Mouse (Mus musculus) midbrain, embryonic 12.5 days (tissue): ENCODE measurements around the gene Dlg2. TPM values are rescaled to one million over a fixed set of nuclear protein-coding genes. Genes with fewer than 3 reads are reported as not detected.

Source experiments
- ATAC-seq: fragments of 200-750 bp; cut with Nextera tagmentation; 2 replicates; pipeline ENCODE4 v1.8.0; 2017; ENCODE audit warnings: low read depth, moderate TSS enrichment, moderate library complexity; ENCODE audit not compliant: low FRiP score
- H3K27ac ChIP-seq: fragments of 300-500 bp; sonication (generic); replicated peaks from 2 replicates; pipeline ENCODE4 v1.5.1; 2016; ENCODE audit warnings: mild to moderate bottlenecking
- H3K27me3 ChIP-seq: fragments of 300-500 bp; sonication (generic); 2 replicates; pipeline ENCODE4 v1.6.1; 2016; ENCODE audit warnings: mild to moderate bottlenecking
- H3K36me3 ChIP-seq: fragments of 300-500 bp; sonication (generic); 2 replicates; pipeline ENCODE4 v1.6.1; 2016
- H3K4me1 ChIP-seq: fragments of 300-500 bp; sonication (generic); 2 replicates; pipeline ENCODE4 v1.6.1; 2016
- H3K4me2 ChIP-seq: fragments of 300-500 bp; sonication (generic); replicated peaks from 2 replicates; pipeline ENCODE4 v1.6.1; 2016; ENCODE audit warnings: mild to moderate bottlenecking, moderate library complexity
- H3K4me3 ChIP-seq: fragments of 300-500 bp; sonication (generic); 2 replicates; pipeline ENCODE4 v1.5.1; 2016; ENCODE audit warnings: mild to moderate bottlenecking
- H3K9ac ChIP-seq: fragments of 300-500 bp; sonication (generic); replicated peaks from 2 replicates; pipeline ENCODE4 v1.6.1; 2016; ENCODE audit warnings: mild to moderate bottlenecking, moderate library complexity
- H3K9me3 ChIP-seq: fragments of 300-500 bp; sonication (generic); 2 replicates; pipeline ENCODE4 v1.6.1; 2016; ENCODE audit warnings: mild to moderate bottlenecking
- WGBS: fragments of 180-500 bp; shearing (Covaris S2); methylation state at CpG from one replicate; pipeline ENCODE4 v1.1.7; 2016; 5-methylcytosine and 5-hydroxymethylcytosine counted together
- polyA plus RNA-seq: library from polyadenylated mRNA; unstranded; fragments of >200 nt; fragmentation: Nextera tagmentation; extraction: Ambion mirVana; gene quantifications from 2 replicates; pipeline ENCODE4 v1.2.1, GENCODE M21; 2016

Dlg2 gene
- polyA plus RNA-seq, 1 experiment from 2014 or later = 4.2 TPM

- Histone ChIP-seq H3K4me1 (no peaks in the 10 kb centered on the region), H3K36me3 (no peaks in the 10 kb centered on the region), H3K27me3 (no peaks in the 10 kb centered on the region), H3K27ac (no peak overlapping the region), H3K4me2 (no peak overlapping the region), H3K9me3 (no peaks in the 10 kb centered on the region), H3K4me3 (no peak overlapping the region), H3K9ac (no peak overlapping the region)
- 89% methylated on average over 2 of the region's 2 CpGs for WGBS
- no peak for ATAC-seq
These were observed 1401.3 kb downstream of the Dlg2 start for GRCm38 (mm10) chr7:91877804-91878203.

DNA sequence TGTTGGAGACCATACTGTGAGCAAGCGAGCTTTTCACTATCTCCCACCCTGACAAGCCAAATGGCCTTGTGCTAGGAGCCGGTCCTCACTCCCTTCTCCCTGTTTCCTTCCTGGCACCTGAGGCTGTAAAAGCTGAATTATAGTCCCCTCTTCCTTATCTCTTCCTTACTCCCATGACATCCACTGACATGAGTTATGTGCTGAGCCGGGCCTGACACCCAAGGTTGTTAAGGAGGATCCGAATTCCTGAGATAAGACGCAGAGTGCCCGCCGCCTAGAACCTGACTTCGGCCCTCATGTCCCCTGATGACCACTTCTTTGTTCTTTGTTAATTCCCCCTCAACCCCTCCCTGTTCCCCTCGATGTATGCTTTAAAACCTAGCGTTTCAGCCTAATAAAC lies 1409.9 kb downstream of the Dlg2 start:
- Histone ChIP-seq H3K36me3 (no peaks in the 10 kb centered on the region), H3K9me3 (no peaks in the 10 kb centered on the region), H3K27me3 (no peaks in the 10 kb centered on the region), H3K4me1 (no peaks in the 10 kb centered on the region), H3K4me2 (no peak overlapping the region), H3K9ac (no peak overlapping the region), H3K4me3 (no peak overlapping the region), H3K27ac (no peak overlapping the region)
- no peak for ATAC-seq
- WGBS = 96% methylated on average over 10 of the region's 10 CpGs

DNA sequence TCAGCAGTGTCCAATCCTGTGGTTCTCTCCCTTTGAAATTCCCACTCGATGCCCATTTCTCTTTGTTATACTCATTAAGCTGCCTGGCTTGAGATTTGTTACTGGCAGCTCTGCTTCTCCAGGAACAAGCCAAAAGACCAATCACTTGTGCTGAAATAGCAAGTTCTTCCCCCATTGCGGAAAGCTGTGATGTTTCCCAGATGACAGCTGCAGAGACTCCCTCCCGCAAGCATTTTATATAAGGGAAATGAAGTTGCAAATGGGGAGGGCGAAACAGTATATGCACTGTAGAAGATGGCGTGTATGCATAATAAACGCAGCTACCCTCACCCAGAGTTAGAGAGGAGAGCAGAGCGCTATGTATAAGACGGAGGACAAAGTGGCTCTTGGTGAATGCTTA lies 1417.5 kb downstream of the Dlg2 start:
- no peak for ATAC-seq
- no peak overlapping the region for H3K27ac ChIP-seq
- H3K36me3 ChIP-seq = no peaks in the 10 kb centered on the region
- 85% methylated on average over 8 of the region's 8 CpGs for WGBS
- no peaks in the 10 kb centered on the region for H3K9me3 ChIP-seq
- no peak overlapping the region for H3K4me3 ChIP-seq
- H3K4me1 ChIP-seq = no peaks in the 10 kb centered on the region
- H3K4me2 ChIP-seq = no peak overlapping the region
- no peak overlapping the region for H3K9ac ChIP-seq
- H3K27me3 ChIP-seq = no peaks in the 10 kb centered on the region

- Histone ChIP-seq H3K27me3 (no peaks in the 10 kb centered on the region), H3K4me1 (no peaks in the 10 kb centered on the region), H3K9me3 (no peaks in the 10 kb centered on the region), H3K4me3 (no peak overlapping the region), H3K9ac (no peak overlapping the region), H3K27ac (no peak overlapping the region), H3K4me2 (no peak overlapping the region), H3K36me3 (no peaks in the 10 kb centered on the region)
- ATAC-seq = 0 out of 2 replicates have a peak, but pooled peaks have one; percentile 41
- 50% methylated on average over 2 of the region's 2 CpGs for WGBS
These were observed 1420.5 kb downstream of the Dlg2 start for GRCm38 (mm10) chr7:91896935-91897334.

DNA sequence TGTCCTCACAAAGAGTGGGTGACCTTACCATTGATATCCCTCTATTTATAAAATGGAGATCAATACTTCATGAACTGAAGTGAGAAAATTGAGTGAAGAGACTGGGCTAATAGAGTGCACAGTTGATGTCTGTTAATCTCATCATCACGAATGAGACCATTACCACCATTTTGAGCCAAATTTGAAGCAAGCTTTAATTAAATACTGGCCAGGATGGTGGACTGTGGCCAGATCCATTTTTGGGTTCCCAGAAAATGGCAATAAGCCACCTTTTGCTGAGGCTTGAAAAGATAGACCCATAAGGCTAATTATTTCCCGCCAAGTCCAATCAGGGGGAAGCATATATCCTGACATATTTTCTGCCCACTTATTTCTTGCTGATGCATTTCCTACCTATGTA lies 1421.0 kb downstream of the Dlg2 start:
- H3K36me3 ChIP-seq = no peaks in the 10 kb centered on the region
- no peak overlapping the region for H3K27ac ChIP-seq
- no peak overlapping the region for H3K9ac ChIP-seq
- no peak overlapping the region for H3K4me2 ChIP-seq
- no peak for ATAC-seq
- H3K4me1 ChIP-seq = no peaks in the 10 kb centered on the region
- WGBS = 92% methylated on average over 2 of the region's 2 CpGs
- no peak overlapping the region for H3K4me3 ChIP-seq
- H3K9me3 ChIP-seq = no peaks in the 10 kb centered on the region
- no peaks in the 10 kb centered on the region for H3K27me3 ChIP-seq

- Histone ChIP-seq H3K4me1 (no peaks in the 10 kb centered on the region), H3K4me3 (no peak overlapping the region), H3K36me3 (no peaks in the 10 kb centered on the region), H3K27ac (no peak overlapping the region), H3K4me2 (no peak overlapping the region), H3K27me3 (no peaks in the 10 kb centered on the region), H3K9me3 (no peaks in the 10 kb centered on the region), H3K9ac (no peak overlapping the region)
- no peak for ATAC-seq
- 85% methylated on average over 2 of the region's 2 CpGs for WGBS
These were observed 1426.0 kb downstream of the Dlg2 start for GRCm38 (mm10) chr7:91902503-91902902.

DNA sequence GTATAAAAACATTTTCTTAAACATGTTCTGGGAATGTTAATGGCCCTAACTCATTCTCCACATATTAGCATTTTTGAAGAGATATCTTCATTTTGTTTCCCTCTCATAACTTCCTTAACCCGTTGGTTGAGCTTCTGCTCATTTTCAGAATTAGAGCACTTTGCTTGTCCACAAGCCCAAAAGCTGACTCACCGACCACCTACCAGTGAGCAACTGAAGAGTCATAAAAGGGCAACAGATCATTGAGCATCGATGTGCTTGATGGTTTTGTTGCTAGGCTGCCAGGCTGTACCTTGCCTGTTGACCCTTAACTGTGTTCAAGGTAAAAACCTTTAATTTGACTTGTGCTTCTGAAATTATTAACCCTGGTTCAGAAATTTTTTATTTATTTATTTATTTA lies 1440.3 kb downstream of the Dlg2 start:
- no peaks in the 10 kb centered on the region for H3K36me3 ChIP-seq
- H3K9ac ChIP-seq = no peak overlapping the region
- no peaks in the 10 kb centered on the region for H3K9me3 ChIP-seq
- ATAC-seq = no peak
- WGBS = 90% methylated on average over 3 of the region's 3 CpGs
- H3K27me3 ChIP-seq = no peaks in the 10 kb centered on the region
- no peaks in the 10 kb centered on the region for H3K4me1 ChIP-seq
- no peak overlapping the region for H3K4me2 ChIP-seq
- H3K27ac ChIP-seq = no peak overlapping the region
- no peak overlapping the region for H3K4me3 ChIP-seq

DNA sequence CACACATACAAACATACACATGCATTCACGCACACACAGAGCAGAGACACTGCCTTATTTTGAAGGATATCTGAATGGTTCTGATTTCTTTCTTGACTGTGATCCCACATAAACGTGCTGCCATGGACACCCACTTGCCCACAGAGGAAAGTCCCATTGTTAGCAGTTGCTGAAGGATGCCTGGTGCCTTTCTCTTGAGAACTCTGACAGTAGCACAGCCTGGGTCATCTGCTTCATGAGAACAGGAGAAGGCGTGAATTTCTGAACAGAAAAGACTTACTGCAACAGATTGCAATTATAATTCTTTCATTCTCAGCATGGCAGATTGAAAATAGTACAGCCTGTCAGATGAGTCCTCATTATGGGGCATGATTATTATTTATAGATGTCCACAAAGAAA lies 1442.6 kb downstream of the Dlg2 start:
- H3K27ac ChIP-seq = no peak overlapping the region
- WGBS = 85% methylated on average over 3 of the region's 3 CpGs
- ATAC-seq = no peak
- no peaks in the 10 kb centered on the region for H3K4me1 ChIP-seq
- no peak overlapping the region for H3K4me3 ChIP-seq
- no peak overlapping the region for H3K9ac ChIP-seq
- no peaks in the 10 kb centered on the region for H3K9me3 ChIP-seq
- no peak overlapping the region for H3K4me2 ChIP-seq
- no peaks in the 10 kb centered on the region for H3K36me3 ChIP-seq
- no peaks in the 10 kb centered on the region for H3K27me3 ChIP-seq

DNA sequence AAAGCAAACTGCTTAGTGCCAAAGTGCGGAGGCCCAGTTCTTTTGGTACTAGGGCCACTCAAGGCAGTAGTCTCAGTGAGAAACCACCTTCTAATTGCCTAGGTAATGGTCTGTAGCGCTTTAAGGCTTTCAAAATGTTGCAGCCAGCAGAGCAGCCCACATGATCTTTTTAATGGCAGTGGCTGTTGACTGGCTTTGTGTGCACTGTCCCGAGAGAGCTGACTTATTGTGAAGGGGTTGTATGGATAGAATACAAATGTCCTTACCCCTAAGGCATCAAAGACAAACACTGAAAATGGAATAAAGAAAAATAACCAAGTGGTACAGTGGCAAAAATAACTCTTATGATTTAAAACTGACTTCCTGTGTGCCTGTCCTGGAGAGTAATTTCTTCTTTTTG lies 1443.3 kb downstream of the Dlg2 start:
- Histone ChIP-seq H3K36me3 (no peaks in the 10 kb centered on the region), H3K27ac (no peak overlapping the region), H3K9me3 (no peaks in the 10 kb centered on the region), H3K4me2 (no peak overlapping the region), H3K4me1 (no peaks in the 10 kb centered on the region), H3K4me3 (no peak overlapping the region), H3K9ac (no peak overlapping the region), H3K27me3 (no peaks in the 10 kb centered on the region)
- 65% methylated on average over 3 of the region's 3 CpGs for WGBS
- ATAC-seq = peak; percentile 76

- H3K36me3 ChIP-seq = no peaks in the 10 kb centered on the region
- no peaks in the 10 kb centered on the region for H3K27me3 ChIP-seq
- H3K9me3 ChIP-seq = no peaks in the 10 kb centered on the region
- no peak overlapping the region for H3K9ac ChIP-seq
- H3K4me3 ChIP-seq = no peak overlapping the region
- no peak overlapping the region for H3K4me2 ChIP-seq
- ATAC-seq = peak; percentile 57
- WGBS = 67% methylated on average over 12 of the region's 12 CpGs
- H3K27ac ChIP-seq = no peak overlapping the region
- no peaks in the 10 kb centered on the region for H3K4me1 ChIP-seq
These were observed 1458.6 kb downstream of the Dlg2 start for GRCm38 (mm10) chr7:91934881-91935597.

DNA sequence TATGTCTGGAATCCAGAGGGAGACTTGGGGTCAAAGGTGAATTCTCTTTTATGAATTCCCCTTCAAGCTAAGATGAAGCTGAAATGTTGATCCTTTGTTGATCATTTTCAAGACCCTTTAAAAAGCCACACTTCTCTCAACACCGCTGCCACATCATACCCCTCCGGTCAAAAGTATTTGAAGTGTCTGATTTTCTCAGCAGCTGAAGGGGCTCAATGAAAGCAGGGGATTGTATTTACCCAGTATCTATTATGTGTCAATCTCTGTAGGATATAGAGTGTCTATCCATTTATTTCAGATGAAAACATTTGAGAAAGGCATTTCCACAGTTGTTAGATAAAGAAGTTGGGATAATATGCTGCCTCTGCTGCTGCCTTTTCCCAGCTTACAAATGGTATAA lies 1459.7 kb downstream of the Dlg2 start:
- Histone ChIP-seq H3K4me2 (no peak overlapping the region), H3K4me1 (no peaks in the 10 kb centered on the region), H3K27me3 (no peaks in the 10 kb centered on the region), H3K9ac (no peak overlapping the region), H3K36me3 (no peaks in the 10 kb centered on the region), H3K9me3 (no peaks in the 10 kb centered on the region), H3K4me3 (no peak overlapping the region), H3K27ac (no peak overlapping the region)
- ATAC-seq = peak; percentile 17; the same call in 1 of the 2 replicates
- 19% methylated on average over 2 of the region's 2 CpGs for WGBS

DNA sequence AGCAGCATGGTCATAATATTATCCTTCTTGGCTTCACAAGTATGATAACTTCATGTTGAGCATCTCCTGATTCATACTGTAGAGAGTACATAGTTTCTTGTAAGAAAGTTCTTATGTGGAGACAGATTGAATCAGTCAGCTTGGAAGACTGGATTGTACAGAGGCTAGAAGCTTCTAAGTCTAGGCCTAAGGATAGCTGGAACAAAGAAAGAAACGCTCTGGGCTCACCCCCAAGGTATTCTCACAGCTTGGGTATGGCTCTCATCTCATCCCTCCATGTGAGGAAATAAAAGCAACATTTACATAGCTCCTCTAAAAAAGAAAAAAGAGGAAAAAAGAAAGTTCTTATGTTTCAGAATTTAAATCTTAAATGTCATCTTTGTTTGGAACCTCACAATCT lies 1466.8 kb downstream of the Dlg2 start:
- Histone ChIP-seq H3K27ac (no peak overlapping the region), H3K4me3 (no peak overlapping the region), H3K36me3 (no peaks in the 10 kb centered on the region), H3K9ac (no peak overlapping the region), H3K27me3 (no peaks in the 10 kb centered on the region), H3K9me3 (no peaks in the 10 kb centered on the region), H3K4me2 (no peak overlapping the region), H3K4me1 (no peaks in the 10 kb centered on the region)
- 87% methylated on average over 1 of the region's 1 CpGs for WGBS
- no peak for ATAC-seq

- Histone ChIP-seq H3K9ac (no peak overlapping the region), H3K27me3 (no peaks in the 10 kb centered on the region), H3K4me1 (no peaks in the 10 kb centered on the region), H3K4me3 (no peak overlapping the region), H3K4me2 (no peak overlapping the region), H3K36me3 (no peaks in the 10 kb centered on the region), H3K27ac (no peak overlapping the region), H3K9me3 (no peaks in the 10 kb centered on the region)
- ATAC-seq = no peak
- 94% methylated on average over 1 of the region's 1 CpGs for WGBS
These were observed 1479.1 kb downstream of the Dlg2 start for GRCm38 (mm10) chr7:91955584-91955983.
